Mouse (Mus musculus) right cerebral cortex, postnatal 4 days (tissue): ENCODE measurements around the gene Pdzd7.

Experiments used
- DNase-seq: peaks from one replicate; pipeline ENCODE4 v3.0.0-alpha.2; 2022

The Pdzd7 gene

DNA sequence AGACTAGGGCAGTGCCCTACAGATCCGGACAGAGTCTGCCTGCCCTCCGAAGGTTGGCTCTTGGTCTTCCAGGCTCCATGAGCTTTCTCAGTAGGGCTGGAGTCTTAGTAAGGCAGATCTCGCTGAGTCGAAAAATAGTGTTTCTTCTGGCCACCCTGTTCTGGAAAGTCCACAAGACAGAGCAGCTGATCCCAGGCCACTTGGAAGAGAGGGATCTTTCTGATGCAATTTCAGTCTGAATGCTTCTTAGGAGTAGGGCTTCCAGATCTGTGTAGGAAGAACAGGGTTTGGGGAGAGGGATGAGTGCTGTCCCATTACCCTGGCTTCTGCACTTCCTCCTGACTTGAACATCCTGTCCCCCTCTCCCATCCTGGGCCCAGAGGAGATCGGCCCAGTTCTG lies at the start of gene Pdzd7:
TSS of gene Pdzd7 (minus strand) at position 67 of the 400 bp plus-strand sequence.
- DNase-seq = no peak

DNA sequence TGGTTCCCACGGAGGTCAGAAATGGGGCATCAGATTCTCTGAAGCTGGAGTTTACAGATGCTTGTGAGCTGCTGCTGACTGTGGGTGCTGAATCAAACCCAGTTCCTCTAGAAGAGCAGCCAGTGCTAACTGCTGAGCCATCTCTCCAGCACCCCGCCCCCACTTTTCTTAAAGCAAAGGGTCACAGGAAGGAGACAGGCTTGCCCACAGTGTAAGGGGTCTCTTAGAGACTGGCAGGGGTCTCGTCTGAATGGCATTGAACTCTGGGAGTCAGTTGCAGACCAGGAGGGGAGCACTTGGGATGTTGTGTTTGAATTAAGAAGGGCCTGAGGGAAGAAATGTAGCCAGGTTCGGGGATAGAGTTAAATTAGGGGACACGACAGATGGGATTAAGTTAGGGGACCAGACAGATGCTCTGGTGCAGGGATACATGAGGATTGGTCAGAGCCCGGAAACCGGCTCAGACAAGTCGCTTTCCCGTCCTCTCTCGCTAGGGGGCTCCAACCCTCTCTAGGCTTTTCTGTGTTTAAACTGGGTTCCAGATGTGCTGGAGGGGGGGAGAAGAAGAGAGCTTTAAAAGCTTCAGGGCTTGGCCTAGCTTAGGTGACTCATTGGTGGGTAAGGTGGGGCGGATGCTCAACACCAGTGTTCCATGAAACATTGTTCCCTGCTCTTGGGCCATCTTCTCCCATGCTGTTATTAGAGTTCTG lies 36.5 kb upstream of the Pdzd7 start:
- peak; percentile 51 for DNase-seq

DNA sequence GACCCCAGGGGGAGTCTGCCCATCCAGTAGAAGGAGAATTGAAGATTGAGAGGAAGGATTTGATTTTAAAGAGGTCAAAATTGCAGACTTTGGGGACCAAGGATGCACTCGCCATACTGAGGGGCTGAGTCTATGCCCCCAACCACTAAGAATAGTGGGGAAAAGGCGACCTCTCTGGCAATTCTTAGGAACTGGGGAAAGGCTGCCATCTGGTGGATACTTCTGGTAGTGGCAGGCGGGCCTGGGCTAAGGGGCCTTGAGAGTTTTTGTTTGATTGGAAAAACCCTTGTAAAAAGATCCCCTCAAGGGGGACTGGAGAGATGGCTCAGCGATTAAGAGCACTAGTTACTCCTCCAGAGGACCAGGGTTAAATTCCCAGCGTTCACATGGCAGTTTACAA lies 35.8 kb upstream of the Pdzd7 start:
- DNase-seq = peak; percentile 81

DNA sequence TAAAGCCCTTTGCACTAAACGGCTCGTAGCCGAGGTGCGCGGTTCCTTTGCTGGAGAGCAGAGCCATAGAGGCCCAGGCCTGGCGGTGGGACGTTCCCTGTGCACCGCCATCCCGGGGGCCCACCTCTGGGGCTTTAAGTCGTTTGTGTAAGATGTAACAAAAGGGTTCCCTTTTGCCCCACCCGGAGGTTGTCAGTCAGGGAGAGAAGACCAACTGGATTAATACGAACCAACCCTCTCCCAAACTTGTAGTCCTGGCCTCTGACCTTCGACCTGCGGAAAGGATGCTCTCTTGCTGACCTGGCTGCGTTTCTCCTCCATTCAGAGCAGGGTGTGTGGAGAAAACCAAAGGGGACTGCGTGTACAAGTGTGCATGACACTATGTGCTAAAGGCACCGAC lies 35.2 kb upstream of the Pdzd7 start:
- DNase-seq = no peak

GRCm38 (mm10) chr19:45079769-45080515 lies 34.4 kb upstream of the Pdzd7 start:
- peak; percentile 32 for DNase-seq

DNA sequence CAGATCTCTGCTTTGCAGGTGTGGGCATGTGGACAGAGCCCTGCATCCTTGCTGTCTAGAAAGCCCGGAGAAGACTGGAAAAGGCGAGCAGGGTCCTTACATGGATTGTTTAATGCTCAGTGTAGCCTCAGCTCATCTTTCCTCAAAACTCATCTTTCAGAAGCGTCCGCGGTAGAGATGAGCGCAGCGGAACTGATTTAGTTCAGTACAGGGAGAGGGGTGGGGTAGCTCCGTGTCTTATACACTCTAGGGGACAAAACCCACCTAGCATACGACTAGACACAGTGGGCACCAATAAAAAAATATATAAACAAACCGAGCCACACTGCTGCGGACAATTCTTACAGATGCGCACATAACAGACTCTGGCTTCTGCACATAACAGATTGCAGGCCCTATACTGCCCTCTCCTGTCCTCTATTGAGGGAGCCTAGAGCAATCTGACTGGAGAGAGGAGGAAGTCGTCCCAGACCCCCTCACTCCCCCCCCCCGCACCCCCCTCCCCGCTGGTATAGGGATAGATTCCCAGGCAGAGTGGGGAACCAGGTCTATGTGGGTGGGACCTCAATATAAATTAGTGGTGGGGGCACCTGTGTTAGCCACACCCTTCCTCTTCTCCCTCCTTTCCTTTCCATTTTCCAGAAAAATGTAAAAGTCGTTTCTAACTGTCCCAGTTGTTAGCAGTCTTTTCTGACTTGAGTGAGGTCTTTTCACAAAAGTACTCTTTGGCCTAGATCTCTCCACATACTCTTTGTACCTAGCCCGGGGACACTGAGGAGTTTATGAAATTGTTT lies 33.7 kb upstream of the Pdzd7 start:
- no peak for DNase-seq

- no peak for DNase-seq
Measured at GRCm38 (mm10) chr19:45077742-45078645, 32.5 kb upstream of the Pdzd7 start.

DNA sequence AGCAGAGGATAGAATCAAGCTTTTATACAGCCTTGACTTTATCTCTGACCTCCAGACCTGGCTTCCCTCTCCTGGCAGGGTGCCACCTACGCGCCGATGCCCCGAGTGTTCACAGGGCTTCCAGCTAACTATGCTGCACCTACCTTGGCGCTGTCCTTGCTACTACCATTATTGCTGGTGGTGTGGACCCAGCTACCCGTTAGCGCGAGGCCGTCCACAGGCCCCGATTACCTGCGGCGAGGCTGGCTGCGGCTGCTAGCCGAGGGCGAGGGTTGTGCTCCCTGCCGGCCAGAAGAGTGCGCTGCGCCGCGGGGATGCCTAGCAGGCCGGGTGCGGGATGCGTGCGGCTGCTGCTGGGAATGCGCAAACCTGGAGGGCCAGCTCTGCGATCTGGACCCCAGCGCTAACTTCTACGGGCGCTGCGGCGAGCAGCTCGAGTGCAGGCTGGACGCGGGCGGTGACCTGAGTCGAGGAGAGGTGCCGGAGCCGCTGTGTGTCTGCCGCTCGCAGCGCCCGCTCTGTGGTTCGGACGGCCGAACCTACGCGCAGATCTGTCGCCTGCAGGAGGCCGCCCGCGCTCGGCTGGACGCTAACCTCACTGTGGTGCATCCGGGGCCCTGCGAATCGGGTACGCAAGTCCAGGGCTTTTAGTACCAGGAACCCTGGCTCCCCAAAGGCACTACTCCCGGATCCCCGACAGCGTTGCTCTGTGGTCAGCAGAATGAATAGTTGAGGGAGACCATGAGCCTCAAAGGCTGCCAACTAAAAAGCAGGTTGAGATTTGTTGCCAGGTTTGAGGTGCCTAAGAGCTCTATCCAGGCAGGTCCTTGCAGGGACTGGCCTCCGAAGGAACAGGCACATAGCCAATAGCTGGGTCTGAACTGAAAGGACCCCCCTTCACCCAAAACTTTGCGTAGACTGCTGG lies 31.3 kb upstream of the Pdzd7 start:
- DNase-seq = peak; percentile 46

DNA sequence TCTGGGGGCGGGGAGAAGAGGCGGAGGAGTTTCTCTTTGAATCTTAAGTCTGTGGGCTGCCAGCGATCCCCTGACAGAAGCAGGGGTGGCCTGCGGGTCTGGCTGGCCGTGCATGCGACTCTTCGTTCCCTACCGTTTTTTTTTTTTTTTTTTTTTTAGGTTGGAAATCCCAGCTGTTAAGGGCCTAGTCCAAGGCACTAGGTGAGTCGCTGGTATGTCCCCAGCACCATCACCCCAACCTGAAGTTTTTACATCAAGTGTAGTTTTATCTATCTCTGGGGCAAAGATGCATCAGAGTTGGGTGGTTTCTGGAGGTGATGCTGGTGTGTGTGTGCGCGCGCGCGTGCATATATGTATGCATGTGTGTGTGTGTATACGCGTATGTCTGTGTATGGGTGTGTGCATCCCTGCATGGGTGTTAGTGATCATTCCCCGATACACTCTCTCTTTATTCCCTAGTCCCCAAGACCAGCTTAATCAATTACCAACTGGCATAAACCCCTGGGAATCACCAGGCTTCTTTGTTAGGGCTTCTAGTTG lies 30.6 kb upstream of the Pdzd7 start:
- no peak for DNase-seq

DNA sequence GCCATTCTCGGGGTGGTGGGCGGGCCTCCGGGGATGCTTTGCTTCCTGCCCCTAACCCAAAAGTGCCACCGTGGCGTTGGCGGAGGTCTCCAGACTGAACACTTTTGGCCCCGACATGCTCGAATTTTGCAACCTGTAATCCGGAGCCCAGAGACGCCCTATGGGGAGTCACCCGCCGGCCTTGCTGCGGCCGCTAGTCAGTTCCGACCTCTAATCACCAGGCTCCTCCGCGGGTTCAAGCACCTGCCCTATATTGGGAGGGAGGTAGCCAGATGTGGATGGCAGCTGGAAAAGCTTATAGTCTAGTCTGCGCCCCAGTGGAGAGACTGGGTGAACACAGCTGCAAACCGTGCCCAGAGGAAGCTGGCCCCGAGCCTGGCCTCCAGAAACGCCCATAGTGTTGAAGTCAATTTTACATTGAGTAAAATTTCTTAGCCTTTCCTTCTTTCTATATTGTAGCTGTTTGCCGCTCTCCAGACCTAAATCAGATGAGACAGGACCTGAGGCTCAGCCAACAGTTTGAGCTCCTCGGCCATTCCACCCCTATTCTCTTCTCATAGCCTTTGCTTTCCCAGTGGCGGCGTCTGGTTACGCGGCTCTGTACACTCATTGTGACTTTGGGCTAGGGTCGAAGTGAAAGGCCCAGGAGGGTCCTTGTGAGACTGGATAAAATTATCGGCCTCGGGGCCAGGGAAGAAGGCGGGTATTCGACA lies 30.0 kb upstream of the Pdzd7 start:
- no peak for DNase-seq

- peak; percentile 92 for DNase-seq
Measured at GRCm38 (mm10) chr19:45074580-45075322, 29.2 kb upstream of the Pdzd7 start, which contains the start of gene Kazald1. Gene Kazald1 (plus strand): TSS chr19:45075241.

GRCm38 (mm10) chr19:45073871-45074542 lies 28.5 kb upstream of the Pdzd7 start:
- DNase-seq = peak; percentile 97

DNA sequence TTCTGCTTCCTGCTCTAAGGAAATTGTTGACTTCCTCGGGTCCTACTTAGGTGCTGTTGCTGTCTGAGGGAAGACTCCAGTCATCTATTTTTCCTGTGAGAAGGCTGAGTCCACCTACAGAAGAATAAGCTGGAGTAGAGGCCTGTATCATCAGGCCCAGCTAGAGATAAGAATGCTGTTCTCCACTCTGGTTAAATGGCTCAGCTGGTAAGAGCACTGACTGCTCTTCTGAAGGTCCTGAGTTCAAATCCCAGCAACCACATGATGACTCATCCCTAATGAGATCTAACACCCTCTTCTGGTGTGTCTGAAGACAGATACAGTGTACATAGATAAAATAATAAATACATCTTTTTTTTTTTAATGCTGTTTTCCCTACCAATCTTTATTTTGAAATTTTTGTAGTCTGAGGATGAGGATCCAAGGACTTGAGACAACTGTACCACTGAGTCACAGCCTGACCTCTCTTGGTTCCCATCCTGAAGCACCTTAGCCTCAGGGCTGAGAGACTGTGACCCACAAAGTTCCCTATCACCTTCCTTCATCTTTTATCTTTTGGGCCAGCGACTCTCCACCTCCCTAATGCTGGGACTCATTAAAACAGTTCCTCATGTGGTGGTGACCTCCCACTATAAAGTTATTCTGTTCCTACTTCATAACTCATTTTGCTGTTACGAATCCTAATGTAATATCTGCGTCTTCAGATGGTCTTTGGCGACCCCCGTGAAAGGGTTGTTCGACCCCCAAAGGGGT lies 22.4 kb upstream of the Pdzd7 start:
- DNase-seq = no peak

DNA sequence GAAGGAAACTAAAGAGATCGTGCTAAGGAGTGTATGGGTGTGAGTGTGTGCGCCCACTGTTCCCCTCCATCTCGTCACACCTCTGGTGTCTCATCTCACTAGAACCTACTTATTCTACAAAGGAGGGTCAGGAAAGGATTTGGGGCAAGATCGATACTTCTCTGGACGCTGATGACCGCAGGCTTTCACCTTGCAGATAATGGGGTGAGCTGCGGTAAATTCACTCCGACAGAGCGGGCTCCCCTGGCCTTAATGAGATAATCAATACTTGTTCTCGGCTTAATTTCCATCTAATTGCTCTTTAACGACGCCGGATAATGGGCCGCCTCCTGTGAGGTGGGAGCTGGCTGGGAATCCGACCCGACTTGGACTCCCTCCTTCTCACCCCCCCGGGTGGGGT lies 21.7 kb upstream of the Pdzd7 start:
- no peak for DNase-seq

DNA sequence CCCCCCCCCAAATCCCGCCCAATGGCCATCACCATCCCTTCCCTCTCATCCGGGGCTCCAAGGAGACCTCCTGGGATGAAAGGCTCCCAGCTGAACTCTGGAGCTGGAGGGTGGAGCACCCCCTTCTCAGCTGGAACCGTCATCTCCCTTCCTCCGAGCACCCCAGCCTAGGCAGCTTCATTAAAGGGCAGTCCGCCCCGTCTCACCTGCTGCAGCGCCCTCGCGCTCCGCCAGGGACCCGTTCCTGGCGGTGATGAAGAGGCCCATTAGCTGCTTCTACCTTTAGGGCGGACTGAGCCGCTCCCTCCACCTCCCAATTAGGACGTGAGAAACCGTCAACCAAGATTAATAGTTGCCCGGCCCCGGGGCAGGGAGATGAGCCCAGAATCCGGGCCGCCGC lies 19.7 kb upstream of the Pdzd7 start:
- DNase-seq = no peak

DNA sequence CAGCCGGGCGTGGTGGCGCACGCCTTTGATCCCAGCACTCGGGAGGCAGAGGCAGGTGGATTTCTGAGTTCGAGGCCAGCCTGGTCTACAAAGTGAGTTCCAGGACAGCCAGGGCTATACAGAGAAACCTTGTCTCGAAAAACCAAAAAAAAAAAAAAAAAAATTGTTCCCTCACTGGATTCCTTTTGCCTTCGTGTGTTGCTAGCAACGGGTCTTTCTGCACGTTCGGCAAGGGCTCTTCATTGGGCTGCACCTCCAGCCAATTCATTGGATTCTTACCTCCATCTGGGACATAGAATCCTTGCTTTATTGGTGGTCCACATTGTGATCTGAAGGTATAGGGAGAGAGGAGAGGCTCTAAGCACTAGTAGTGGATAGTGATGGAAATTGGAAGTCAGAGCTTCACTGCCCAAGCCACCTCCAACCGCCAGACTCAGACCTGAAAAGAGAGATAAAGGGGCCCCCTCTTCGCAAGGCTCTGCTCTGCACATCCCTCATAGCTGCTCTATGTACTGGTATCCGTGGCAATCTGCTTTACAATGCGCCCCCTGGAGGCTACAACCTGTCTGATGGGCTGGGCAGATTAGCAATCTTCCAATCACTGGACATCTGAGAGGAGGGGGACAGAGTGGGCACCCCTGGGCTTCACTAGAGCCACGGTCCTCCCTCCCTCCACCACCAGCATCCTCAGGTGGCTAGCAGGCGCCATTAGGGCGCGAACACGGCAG lies 18.2 kb upstream of the Pdzd7 start:
- DNase-seq = no peak

- no peak for DNase-seq
Measured at GRCm38 (mm10) chr19:45058841-45059240, 13.3 kb upstream of the Pdzd7 start.
